Mouse (Mus musculus) urinary bladder, postnatal 10 days (tissue): ENCODE data around the gene Bsn.

Experiments used
- DNase-seq: peaks from one replicate; pipeline ENCODE4 v3.0.0; 2022; ENCODE audit warnings: low spot score

Bsn gene

GRCm38 (mm10) chr9:108189787-108190679 lies at the start of gene Bsn:
Bsn (minus strand) TSS chr9:108190384.
- no peak for DNase-seq

GRCm38 (mm10) chr9:108239951-108240350 lies 49.8 kb upstream of the Bsn start:
- no peak for DNase-seq

- no peak for DNase-seq
Measured at GRCm38 (mm10) chr9:108238831-108239230, 48.6 kb upstream of the Bsn start.

GRCm38 (mm10) chr9:108238402-108238801 lies 48.2 kb upstream of the Bsn start:
- DNase-seq = no peak

GRCm38 (mm10) chr9:108234682-108235081 lies 44.5 kb upstream of the Bsn start:
- no peak for DNase-seq

- DNase-seq = no peak
Measured at GRCm38 (mm10) chr9:108232908-108233307, 42.7 kb upstream of the Bsn start.

GRCm38 (mm10) chr9:108227911-108228649 lies 37.9 kb upstream of the Bsn start:
- DNase-seq = no peak

- DNase-seq = no peak
Measured at GRCm38 (mm10) chr9:108225166-108225565, 35.0 kb upstream of the Bsn start.

- DNase-seq = no peak
Measured at GRCm38 (mm10) chr9:108223633-108224032, 33.4 kb upstream of the Bsn start.

GRCm38 (mm10) chr9:108221566-108221965 lies 31.4 kb upstream of the Bsn start:
- no peak for DNase-seq

GRCm38 (mm10) chr9:108220380-108220774 lies 30.2 kb upstream of the Bsn start:
- DNase-seq = no peak

- no peak for DNase-seq
Measured at GRCm38 (mm10) chr9:108219766-108220379, 29.7 kb upstream of the Bsn start.

GRCm38 (mm10) chr9:108217936-108218543 lies 27.9 kb upstream of the Bsn start:
- DNase-seq = no peak

- no peak for DNase-seq
Measured at GRCm38 (mm10) chr9:108217406-108217805, 27.2 kb upstream of the Bsn start.

GRCm38 (mm10) chr9:108213105-108213504 lies 22.9 kb upstream of the Bsn start:
- DNase-seq = no peak

- no peak for DNase-seq
Measured at GRCm38 (mm10) chr9:108212426-108212825, 22.2 kb upstream of the Bsn start.

GRCm38 (mm10) chr9:108205571-108205901 lies 15.4 kb upstream of the Bsn start:
- DNase-seq = no peak

- DNase-seq = no peak
Measured at GRCm38 (mm10) chr9:108204884-108205570, 14.8 kb upstream of the Bsn start.

GRCm38 (mm10) chr9:108203015-108203414 lies 12.8 kb upstream of the Bsn start:
- DNase-seq = no peak

- no peak for DNase-seq
Measured at GRCm38 (mm10) chr9:108202169-108202568, 12.0 kb upstream of the Bsn start.

GRCm38 (mm10) chr9:108201160-108201559 lies 11.0 kb upstream of the Bsn start:
- DNase-seq = peak; percentile 68

- DNase-seq = no peak
Measured at GRCm38 (mm10) chr9:108198621-108199020, 8.4 kb upstream of the Bsn start.
